Mouse (Mus musculus): Measurements from ENCODE around the gene Atg9b.

Gene Atg9b

GRCm38 (mm10) chr5:24391864-24392263 is at the start of gene Atg9b:
Gene Atg9b (minus strand): TSS chr5:24392143.
- DNase-seq = no peak

- DNase-seq = no peak
Measured at GRCm38 (mm10) chr5:24441187-24441586, 49.2 kb upstream of the Atg9b start.

- no peak for DNase-seq
Measured at GRCm38 (mm10) chr5:24433993-24434392, 42.0 kb upstream of the Atg9b start.

GRCm38 (mm10) chr5:24428596-24428995 is 36.7 kb upstream of the Atg9b start:
- no peak for DNase-seq

GRCm38 (mm10) chr5:24427981-24428402 is 36.0 kb upstream of the Atg9b start:
- DNase-seq = peak; percentile 62

GRCm38 (mm10) chr5:24427285-24427633 is 35.3 kb upstream of the Atg9b start:
- DNase-seq = no peak

- no peak for DNase-seq
Measured at GRCm38 (mm10) chr5:24426556-24427284, 34.8 kb upstream of the Atg9b start.

GRCm38 (mm10) chr5:24426037-24426432 is 34.1 kb upstream of the Atg9b start:
- peak; percentile 54 for DNase-seq

- DNase-seq = no peak
Measured at GRCm38 (mm10) chr5:24425421-24426036, 33.6 kb upstream of the Atg9b start.

GRCm38 (mm10) chr5:24424861-24425411 is 33.0 kb upstream of the Atg9b start:
- DNase-seq = peak; percentile 94

GRCm38 (mm10) chr5:24424004-24424781 is 32.2 kb upstream of the Atg9b start:
- peak; percentile 22 for DNase-seq

- DNase-seq = peak; percentile 100
Measured at GRCm38 (mm10) chr5:24423129-24424003, 31.4 kb upstream of the Atg9b start, which contains the start of the genes Cdk5 and Slc4a2. Gene Cdk5 (minus strand): TSS chr5:24423530. Gene Slc4a2 (plus strand): TSS chr5:24423837.

GRCm38 (mm10) chr5:24420381-24420780 is 28.4 kb upstream of the Atg9b start:
- DNase-seq = no peak

GRCm38 (mm10) chr5:24417587-24417986 is 25.6 kb upstream of the Atg9b start:
- DNase-seq = no peak

GRCm38 (mm10) chr5:24416222-24416736 is 24.3 kb upstream of the Atg9b start:
- DNase-seq = peak; percentile 83

- DNase-seq = no peak
Measured at GRCm38 (mm10) chr5:24413938-24414337, 22.0 kb upstream of the Atg9b start.

GRCm38 (mm10) chr5:24413042-24413693 is 21.2 kb upstream of the Atg9b start, which contains the start of gene Asic3:
Gene Asic3 (plus strand): TSS chr5:24413392.
- DNase-seq = peak; percentile 32

- no peak for DNase-seq
Measured at GRCm38 (mm10) chr5:24412063-24412462, 20.1 kb upstream of the Atg9b start.

GRCm38 (mm10) chr5:24409466-24409865 is 17.5 kb upstream of the Atg9b start:
- DNase-seq = no peak

- no peak for DNase-seq
Measured at GRCm38 (mm10) chr5:24408651-24409050, 16.7 kb upstream of the Atg9b start.

- no peak for DNase-seq
Measured at GRCm38 (mm10) chr5:24405389-24405876, 13.5 kb upstream of the Atg9b start.
